Mouse (Mus musculus) induced T-regulatory cell, adult 2 months (primary cell): Measurements from ENCODE around the gene Olfr1360.

Experiments used
- DNase-seq: peaks from one replicate; pipeline ENCODE4 v3.0.0-alpha.2; 2012; ENCODE audit warnings: low read depth

The Olfr1360 gene

GRCm38 (mm10) chr13:21642418-21642817 is 34.8 kb downstream of the Olfr1360 start, which contains the start of gene Olfr11:
Olfr11 (minus strand) TSS chr13:21642518.
- DNase-seq: no peak
